Mouse (Mus musculus): ENCODE results near the gene Ghrh. TPM values are rescaled to one million over a fixed set of nuclear protein-coding genes. Genes with fewer than 3 reads are reported as not detected.

Ghrh gene
- polyA plus RNA-seq, 1 experiment from 2014 or later: 2.6 TPM

GRCm38 (mm10) chr2:157340221-157340741 is 7.0 kb downstream of the Ghrh start:
- Histone ChIP-seq H3K27me3 (ENCODE audit: control insufficient read depth, insufficient read depth, low read depth, low read length) (no peaks in the 10 kb centered on the region), H3K9me3 (replicated peaks; ENCODE audit: control insufficient read depth, low read length, poor library complexity, severe bottlenecking) (no peaks in the 10 kb centered on the region), H3K4me1 (ENCODE audit: control insufficient read depth, insufficient read depth, low read length) (peaks cover 39% of the 10 kb centered on the region), H3K9ac (ENCODE audit: low read depth, low read length) (peak overlapping the region; percentile 50; the same call in 1 of the 2 replicates), H3K4me2 (ENCODE audit: low read length) (no peak overlapping the region), H3K36me3 (ENCODE audit: control insufficient read depth, insufficient read depth, low read length) (no peaks in the 10 kb centered on the region), H3K4me3 (ENCODE audit: low read depth, low read length) (no peak overlapping the region), H3K27ac (ENCODE audit: low read length) (peak overlapping the region; percentile 92)
- peak; percentile 77 for ATAC-seq
- 13% methylated on average over 7 of the region's 7 CpGs for WGBS

- Histone ChIP-seq H3K9me3 (replicated peaks; ENCODE audit: control insufficient read depth, low read length, poor library complexity, severe bottlenecking) (no peaks in the 10 kb centered on the region), H3K27me3 (ENCODE audit: control insufficient read depth, insufficient read depth, low read depth, low read length) (no peaks in the 10 kb centered on the region), H3K9ac (ENCODE audit: low read depth, low read length) (no peak overlapping the region), H3K27ac (ENCODE audit: low read length) (peak overlapping the region; percentile 92), H3K4me2 (ENCODE audit: low read length) (no peak overlapping the region), H3K36me3 (ENCODE audit: control insufficient read depth, insufficient read depth, low read length) (no peaks in the 10 kb centered on the region), H3K4me3 (ENCODE audit: low read depth, low read length) (no peak overlapping the region), H3K4me1 (ENCODE audit: control insufficient read depth, insufficient read depth, low read length) (peaks cover 39% of the 10 kb centered on the region)
- no peak for ATAC-seq
- WGBS: 50% methylated on average over 7 of the region's 7 CpGs
Measured at GRCm38 (mm10) chr2:157339532-157339931, 7.8 kb downstream of the Ghrh start.

GRCm38 (mm10) chr2:157338663-157339062 is 8.6 kb downstream of the Ghrh start:
- 27% methylated on average over 5 of the region's 5 CpGs for WGBS
- Histone ChIP-seq H3K36me3 (ENCODE audit: control insufficient read depth, insufficient read depth, low read length) (no peaks in the 10 kb centered on the region), H3K27ac (ENCODE audit: low read length) (no peak overlapping the region; the same call in 1 of the 2 replicates), H3K4me3 (ENCODE audit: low read depth, low read length) (no peak overlapping the region), H3K9me3 (replicated peaks; ENCODE audit: control insufficient read depth, low read length, poor library complexity, severe bottlenecking) (no peaks in the 10 kb centered on the region), H3K9ac (ENCODE audit: low read depth, low read length) (no peak overlapping the region), H3K4me2 (ENCODE audit: low read length) (no peak overlapping the region), H3K27me3 (ENCODE audit: control insufficient read depth, insufficient read depth, low read depth, low read length) (no peaks in the 10 kb centered on the region), H3K4me1 (ENCODE audit: control insufficient read depth, insufficient read depth, low read length) (peaks cover 39% of the 10 kb centered on the region)
- no peak for ATAC-seq

- H3K9me3 ChIP-seq (replicated peaks; ENCODE audit: control insufficient read depth, low read length, poor library complexity, severe bottlenecking): no peaks in the 10 kb centered on the region
- WGBS: 56% methylated on average over 5 of the region's 5 CpGs
- H3K36me3 ChIP-seq (ENCODE audit: control insufficient read depth, insufficient read depth, low read length): no peaks in the 10 kb centered on the region; the same call in 1 of the 2 replicates
- no peak overlapping the region for H3K9ac ChIP-seq (ENCODE audit: low read depth, low read length)
- no peak for ATAC-seq
- peaks cover 14% of the 10 kb centered on the region for H3K4me1 ChIP-seq (ENCODE audit: control insufficient read depth, insufficient read depth, low read length)
- H3K4me2 ChIP-seq (ENCODE audit: low read length): no peak overlapping the region
- no peaks in the 10 kb centered on the region for H3K27me3 ChIP-seq (ENCODE audit: control insufficient read depth, insufficient read depth, low read depth, low read length)
- no peak overlapping the region for H3K4me3 ChIP-seq (ENCODE audit: low read depth, low read length)
- H3K27ac ChIP-seq (ENCODE audit: low read length): no peak overlapping the region
Measured at GRCm38 (mm10) chr2:157332059-157332458, 15.2 kb downstream of the Ghrh start.

DNA sequence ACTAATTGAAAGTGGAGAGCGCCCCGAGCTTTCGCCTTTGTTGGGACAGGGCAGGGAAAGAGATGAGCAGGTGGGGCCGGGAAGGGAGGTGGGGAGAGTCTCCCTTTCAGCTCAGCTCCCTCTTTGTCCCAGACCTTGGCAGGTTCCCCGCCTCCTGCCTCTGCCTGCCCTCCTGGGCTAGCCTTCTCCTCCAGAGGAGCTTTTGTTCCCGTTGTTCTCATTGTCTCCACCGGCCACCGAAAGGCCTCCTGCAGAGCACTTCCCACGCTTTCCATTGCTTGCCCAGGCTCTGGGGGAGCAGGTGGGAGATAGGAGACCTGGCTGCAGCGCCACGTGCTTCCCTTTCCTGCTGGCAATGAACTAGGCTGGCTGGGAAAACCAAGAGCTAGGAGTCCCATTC is 18.7 kb downstream of the Ghrh start:
- H3K4me3 ChIP-seq (ENCODE audit: low read depth, low read length): no peak overlapping the region
- H3K4me1 ChIP-seq (ENCODE audit: control insufficient read depth, insufficient read depth, low read length): peaks cover 14% of the 10 kb centered on the region
- no peak overlapping the region for H3K4me2 ChIP-seq (ENCODE audit: low read length)
- H3K9ac ChIP-seq (ENCODE audit: low read depth, low read length): peak overlapping the region; percentile 20; the same call in 1 of the 2 replicates
- H3K36me3 ChIP-seq (ENCODE audit: control insufficient read depth, insufficient read depth, low read length): peaks cover 7% of the 10 kb centered on the region
- peak; percentile 70; the same call in 1 of the 2 replicates for ATAC-seq
- H3K9me3 ChIP-seq (replicated peaks; ENCODE audit: control insufficient read depth, low read length, poor library complexity, severe bottlenecking): no peaks in the 10 kb centered on the region
- H3K27me3 ChIP-seq (ENCODE audit: control insufficient read depth, insufficient read depth, low read depth, low read length): no peaks in the 10 kb centered on the region
- 6% methylated on average over 10 of the region's 11 CpGs for WGBS
- peak overlapping the region; percentile 66 for H3K27ac ChIP-seq (ENCODE audit: low read length)

DNA sequence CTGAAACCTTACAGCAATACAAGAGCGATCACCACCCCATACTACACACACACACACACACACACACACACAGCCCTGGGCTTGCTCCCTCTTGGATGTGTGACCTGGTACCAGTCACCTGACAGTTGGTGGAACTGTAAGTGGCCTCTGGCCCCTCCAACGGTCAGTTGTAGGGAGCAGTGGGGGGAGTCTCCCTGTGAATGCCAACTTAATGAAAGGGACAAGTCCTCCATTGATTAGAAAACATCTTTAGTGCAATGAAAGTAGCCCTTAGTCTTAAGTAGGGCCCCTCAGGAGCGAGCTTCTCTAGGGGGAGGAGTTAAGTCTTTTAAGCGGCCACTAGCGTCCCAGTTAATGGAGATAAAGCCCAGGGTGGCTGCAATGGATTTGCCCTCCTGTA is 19.2 kb downstream of the Ghrh start:
- 12% methylated on average over 5 of the region's 5 CpGs for WGBS
- peak; percentile 38; the same call in 1 of the 2 replicates for ATAC-seq
- H3K9ac ChIP-seq (ENCODE audit: low read depth, low read length): peak overlapping the region; percentile 20; the same call in 1 of the 2 replicates
- peaks cover 14% of the 10 kb centered on the region for H3K4me1 ChIP-seq (ENCODE audit: control insufficient read depth, insufficient read depth, low read length)
- peak overlapping the region; percentile 66 for H3K27ac ChIP-seq (ENCODE audit: low read length)
- no peak overlapping the region for H3K4me2 ChIP-seq (ENCODE audit: low read length)
- H3K9me3 ChIP-seq (replicated peaks; ENCODE audit: control insufficient read depth, low read length, poor library complexity, severe bottlenecking): no peaks in the 10 kb centered on the region
- no peak overlapping the region for H3K4me3 ChIP-seq (ENCODE audit: low read depth, low read length)
- no peaks in the 10 kb centered on the region for H3K27me3 ChIP-seq (ENCODE audit: control insufficient read depth, insufficient read depth, low read depth, low read length)
- H3K36me3 ChIP-seq (ENCODE audit: control insufficient read depth, insufficient read depth, low read length): peaks cover 10% of the 10 kb centered on the region

GRCm38 (mm10) chr2:157325238-157325637 is 22.1 kb downstream of the Ghrh start:
- no peak overlapping the region for H3K9ac ChIP-seq (ENCODE audit: low read depth, low read length)
- no peaks in the 10 kb centered on the region for H3K27me3 ChIP-seq (ENCODE audit: control insufficient read depth, insufficient read depth, low read depth, low read length)
- H3K27ac ChIP-seq (ENCODE audit: low read length): no peak overlapping the region
- H3K4me3 ChIP-seq (ENCODE audit: low read depth, low read length): no peak overlapping the region
- H3K9me3 ChIP-seq (replicated peaks; ENCODE audit: control insufficient read depth, low read length, poor library complexity, severe bottlenecking): no peaks in the 10 kb centered on the region
- no peak for ATAC-seq
- H3K4me1 ChIP-seq (ENCODE audit: control insufficient read depth, insufficient read depth, low read length): peaks cover 14% of the 10 kb centered on the region
- WGBS: 81% methylated on average over 2 of the region's 2 CpGs
- H3K36me3 ChIP-seq (ENCODE audit: control insufficient read depth, insufficient read depth, low read length): peaks cover 19% of the 10 kb centered on the region
- H3K4me2 ChIP-seq (ENCODE audit: low read length): no peak overlapping the region

DNA sequence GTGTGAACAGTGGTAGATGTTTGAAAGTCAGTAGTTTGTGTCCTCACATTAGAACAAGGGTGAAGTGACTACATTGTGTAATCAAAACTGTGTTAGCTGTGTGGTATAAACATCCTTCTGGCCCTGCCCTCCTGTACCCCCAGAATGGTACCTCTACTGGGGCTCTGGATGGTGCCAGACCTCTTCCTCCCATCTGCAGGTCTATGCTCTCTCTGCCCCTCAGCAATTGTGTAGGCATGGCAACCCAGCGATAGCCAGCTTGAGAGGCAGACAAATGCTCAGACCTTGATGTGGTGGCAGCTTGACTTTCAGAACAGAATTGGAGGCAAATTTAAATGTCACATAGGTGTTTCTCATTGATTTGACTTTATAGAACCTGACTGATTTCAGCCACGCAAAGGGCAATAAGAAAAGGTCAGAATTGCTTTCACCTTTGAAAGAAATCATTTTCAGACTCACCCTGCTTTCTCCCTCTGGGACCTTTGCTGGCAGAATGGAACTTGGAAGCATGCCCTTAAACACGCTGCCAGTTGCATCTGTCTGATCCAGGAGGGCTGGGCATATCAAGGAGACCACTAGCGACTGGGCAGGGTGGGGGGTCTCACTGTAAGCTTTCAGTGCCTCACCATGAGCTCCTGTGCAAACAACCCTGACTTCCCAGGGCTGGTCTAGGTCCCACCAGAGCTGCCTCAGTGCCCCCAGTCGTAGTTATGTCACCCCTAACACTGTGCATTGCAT is 25.1 kb downstream of the Ghrh start:
- Histone ChIP-seq H3K9ac (ENCODE audit: low read depth, low read length) (no peak overlapping the region), H3K27ac (ENCODE audit: low read length) (peak overlapping the region; percentile 69), H3K4me1 (ENCODE audit: control insufficient read depth, insufficient read depth, low read length) (no peaks in the 10 kb centered on the region; the same call in 1 of the 2 replicates), H3K4me2 (ENCODE audit: low read length) (no peak overlapping the region), H3K9me3 (replicated peaks; ENCODE audit: control insufficient read depth, low read length, poor library complexity, severe bottlenecking) (no peaks in the 10 kb centered on the region), H3K4me3 (ENCODE audit: low read depth, low read length) (no peak overlapping the region), H3K27me3 (ENCODE audit: control insufficient read depth, insufficient read depth, low read depth, low read length) (no peaks in the 10 kb centered on the region), H3K36me3 (ENCODE audit: control insufficient read depth, insufficient read depth, low read length) (peaks cover 25% of the 10 kb centered on the region)
- no peak for ATAC-seq
- 63% methylated on average over 5 of the region's 5 CpGs for WGBS

DNA sequence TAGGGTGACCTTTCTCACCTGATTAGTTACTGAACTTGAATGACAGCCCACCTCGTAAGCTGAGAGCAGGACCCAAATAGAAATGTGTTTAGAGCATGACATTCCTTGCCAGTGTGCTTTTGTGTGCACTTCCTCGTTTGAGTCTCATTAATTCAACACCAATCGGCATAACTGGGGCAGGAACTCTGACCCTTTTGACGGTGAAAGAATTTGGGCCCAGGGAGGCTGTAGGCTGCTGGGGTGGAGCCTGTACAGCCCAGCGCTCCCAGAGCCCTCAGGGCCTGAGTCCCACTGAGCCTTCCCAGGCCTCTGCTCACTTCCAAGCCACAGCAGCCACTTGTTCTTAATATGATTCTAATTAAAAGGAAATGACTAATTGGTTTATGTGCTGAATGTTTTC is 26.4 kb downstream of the Ghrh start:
- Histone ChIP-seq H3K36me3 (ENCODE audit: control insufficient read depth, insufficient read depth, low read length) (peaks cover 20% of the 10 kb centered on the region), H3K9ac (ENCODE audit: low read depth, low read length) (no peak overlapping the region), H3K4me1 (ENCODE audit: control insufficient read depth, insufficient read depth, low read length) (no peaks in the 10 kb centered on the region; the same call in 1 of the 2 replicates), H3K27ac (ENCODE audit: low read length) (peak overlapping the region; percentile 33), H3K27me3 (ENCODE audit: control insufficient read depth, insufficient read depth, low read depth, low read length) (no peaks in the 10 kb centered on the region), H3K4me3 (ENCODE audit: low read depth, low read length) (no peak overlapping the region), H3K9me3 (replicated peaks; ENCODE audit: control insufficient read depth, low read length, poor library complexity, severe bottlenecking) (no peaks in the 10 kb centered on the region), H3K4me2 (ENCODE audit: low read length) (no peak overlapping the region)
- WGBS: 36% methylated on average over 5 of the region's 5 CpGs
- no peak for ATAC-seq

All from midbrain, embryonic 16.5 days (tissue).